Mouse (Mus musculus) thymus, postnatal 14 days (tissue): ENCODE measurements around the gene Olfr1512.
"Not testable (repeated sequence)": the region's sequence is repeated elsewhere in the genome, so short reads cannot be mapped to it uniquely, and the experiment has no call there.

Experiments
- DNase-seq: peaks from one replicate; pipeline ENCODE4 v3.0.0; 2021

Olfr1512 gene

GRCm38 (mm10) chr14:52379068-52379467 lies at the start of gene Olfr1512:
Gene Olfr1512, minus strand, starts transcription at chr14:52379168.
- DNase-seq: no peak

DNA sequence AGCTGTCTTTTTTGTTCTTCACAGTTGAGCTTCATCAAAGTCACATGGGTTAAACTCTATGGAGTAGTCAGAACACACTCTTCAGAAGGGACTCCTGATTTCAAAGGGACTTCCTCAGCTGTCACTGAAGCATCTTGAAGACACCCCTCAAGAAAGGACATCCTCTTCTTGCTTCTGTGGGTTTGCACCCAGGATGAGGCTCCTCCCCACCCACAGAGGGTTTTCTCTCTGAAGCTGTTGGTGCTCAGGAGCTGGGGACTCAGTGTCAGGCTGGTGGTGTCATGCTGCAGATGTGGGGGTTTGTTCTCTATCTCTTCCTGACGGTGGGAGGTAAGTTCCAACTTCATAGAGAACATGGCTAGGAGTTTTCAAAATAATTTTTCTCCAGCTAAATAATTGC lies 48.7 kb upstream of the Olfr1512 start:
- DNase-seq: peak; percentile 85

- DNase-seq: no peak
These were observed 35.3 kb upstream of the Olfr1512 start, which contains the start of gene Olfr1510 for GRCm38 (mm10) chr14:52414273-52414672. Gene Olfr1510, minus strand, starts transcription at chr14:52414373.

DNA sequence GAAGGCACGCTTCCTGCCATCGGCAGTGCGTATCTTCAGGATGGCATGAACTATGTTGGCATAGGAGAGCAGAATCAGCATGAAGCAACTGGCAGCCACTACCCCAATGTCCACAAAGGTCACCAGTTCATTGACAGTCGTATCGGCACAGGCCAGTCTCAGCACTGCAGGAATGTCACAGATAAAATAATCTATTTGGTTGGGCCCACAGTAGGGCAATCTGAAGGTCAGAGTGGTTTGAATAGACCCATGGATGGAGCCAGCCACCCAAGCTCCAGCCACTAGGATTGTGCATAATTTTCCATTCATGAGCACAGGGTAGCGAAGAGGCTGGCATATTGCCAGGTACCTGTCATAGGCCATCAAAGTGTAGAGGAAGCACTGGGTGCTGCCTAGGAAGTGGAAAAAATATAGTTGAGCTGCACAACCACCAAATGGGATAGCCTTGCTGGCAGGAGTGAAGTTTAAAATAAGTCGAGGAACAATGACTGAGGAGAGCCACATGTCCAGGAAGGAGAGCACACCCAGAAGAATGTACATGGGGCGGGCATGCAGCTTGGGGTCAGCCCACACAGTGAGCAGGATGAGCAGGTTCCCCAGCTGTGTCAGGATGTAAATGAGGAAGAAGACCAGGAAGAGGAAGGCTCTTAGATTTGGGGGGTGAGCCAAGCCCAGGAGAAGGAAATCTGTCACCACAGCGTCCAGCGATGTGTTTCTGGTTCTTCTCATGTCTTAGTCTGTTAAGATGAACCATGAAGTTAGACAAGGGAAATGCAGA lies 31.4 kb upstream of the Olfr1512 start:
- not testable (repeated sequence) for DNase-seq

- DNase-seq: no peak
These were observed 18.3 kb upstream of the Olfr1512 start, which contains the start of gene Olfr1511 for GRCm38 (mm10) chr14:52397279-52397678. Gene Olfr1511, minus strand, starts transcription at chr14:52397379.

DNA sequence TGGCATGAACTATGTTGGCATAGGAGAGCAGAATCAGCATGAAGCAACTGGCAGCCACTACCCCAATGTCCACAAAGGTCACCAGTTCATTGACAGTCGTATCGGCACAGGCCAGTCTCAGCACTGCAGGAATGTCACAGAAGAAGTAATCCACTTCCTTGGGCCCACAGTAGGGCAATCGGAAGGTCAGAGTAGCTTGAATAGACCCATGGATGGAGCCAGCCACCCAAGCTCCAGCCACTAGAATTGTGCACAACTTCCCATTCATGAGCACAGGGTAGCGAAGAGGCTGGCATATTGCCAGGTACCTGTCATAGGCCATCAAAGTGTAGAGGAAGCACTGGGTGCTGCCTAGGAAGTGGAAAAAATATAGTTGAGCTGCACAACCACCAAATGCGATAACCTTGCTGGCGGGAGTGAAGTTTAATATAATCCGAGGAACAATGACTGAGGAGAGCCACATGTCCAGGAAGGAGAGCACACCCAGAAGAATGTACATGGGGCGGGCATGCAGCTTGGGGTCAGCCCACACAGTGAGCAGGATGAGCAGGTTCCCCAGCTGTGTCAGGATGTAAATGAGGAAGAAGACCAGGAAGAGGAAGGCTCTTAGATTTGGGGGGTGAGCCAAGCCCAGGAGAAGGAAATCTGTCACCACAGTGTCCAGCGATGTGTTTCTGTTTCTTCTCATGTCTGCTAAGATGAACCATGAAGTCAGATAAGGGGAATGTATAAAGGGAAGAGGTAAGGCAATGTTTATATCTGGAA lies 11.3 kb upstream of the Olfr1512 start:
- DNase-seq: not testable (repeated sequence)

- no peak for DNase-seq
These were observed 10.2 kb downstream of the Olfr1512 start for GRCm38 (mm10) chr14:52368741-52369140.

DNA sequence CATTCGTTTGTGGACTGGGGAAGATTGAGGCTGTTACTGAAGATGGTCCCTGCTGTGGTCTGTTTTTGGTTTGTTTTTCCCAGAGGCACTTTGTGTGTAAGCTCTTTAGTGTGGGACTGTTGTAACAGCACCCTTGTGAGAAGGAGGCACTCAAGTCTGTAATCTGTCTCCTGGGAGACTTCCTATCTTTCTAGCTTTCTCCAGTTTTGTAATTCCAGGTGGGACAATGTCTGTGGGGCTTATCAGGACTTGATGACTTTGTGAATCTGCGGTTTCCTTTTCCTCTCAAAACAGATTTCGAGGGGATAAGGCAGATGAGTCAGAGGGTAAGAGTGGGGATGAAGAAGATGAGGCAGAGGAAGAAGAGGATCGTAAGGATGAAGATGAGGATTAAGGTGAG lies 22.7 kb downstream of the Olfr1512 start, which contains the start of gene Olfr1513:
Gene Olfr1513, minus strand, starts transcription at position 101 of the 400 bp plus-strand sequence.
- no peak for DNase-seq

- DNase-seq: no peak
These were observed 39.5 kb downstream of the Olfr1512 start for GRCm38 (mm10) chr14:52339512-52339852.

DNA sequence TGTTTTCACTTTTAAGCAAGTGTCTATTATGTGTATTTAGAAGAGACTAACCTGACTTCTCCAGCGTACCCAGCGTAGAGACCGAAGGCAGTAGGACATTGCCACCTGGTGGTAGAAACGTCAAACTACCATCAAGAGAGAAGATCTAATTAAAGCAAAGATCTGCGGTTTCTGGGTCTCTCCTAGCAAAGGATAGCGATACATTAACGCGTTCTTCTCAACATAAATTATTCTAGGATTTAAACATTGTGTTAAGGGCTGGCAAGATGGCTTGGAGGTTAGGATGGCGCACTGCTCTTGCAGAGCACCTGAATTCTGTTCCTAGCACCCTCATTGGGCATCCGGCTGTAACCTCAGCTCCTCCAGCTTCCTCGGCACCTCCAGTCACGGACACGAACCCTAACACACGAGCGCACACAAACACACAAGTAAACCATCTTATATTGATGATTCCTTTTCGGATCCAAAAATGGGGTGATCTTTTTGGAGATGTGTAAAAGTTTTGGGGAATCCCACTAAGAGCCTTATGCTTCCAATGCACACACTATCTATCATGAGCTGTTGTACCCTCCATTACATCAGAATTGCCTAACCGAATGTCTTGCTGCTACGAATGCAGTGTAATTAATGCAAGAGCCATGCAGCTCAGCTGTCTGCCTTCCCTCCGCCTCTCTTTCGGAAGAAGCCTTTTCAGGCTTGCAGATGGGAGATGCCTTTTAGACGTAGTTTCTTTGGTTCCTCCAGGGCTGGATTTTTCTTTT lies 40.0 kb downstream of the Olfr1512 start:
- DNase-seq: peak; percentile 75

DNA sequence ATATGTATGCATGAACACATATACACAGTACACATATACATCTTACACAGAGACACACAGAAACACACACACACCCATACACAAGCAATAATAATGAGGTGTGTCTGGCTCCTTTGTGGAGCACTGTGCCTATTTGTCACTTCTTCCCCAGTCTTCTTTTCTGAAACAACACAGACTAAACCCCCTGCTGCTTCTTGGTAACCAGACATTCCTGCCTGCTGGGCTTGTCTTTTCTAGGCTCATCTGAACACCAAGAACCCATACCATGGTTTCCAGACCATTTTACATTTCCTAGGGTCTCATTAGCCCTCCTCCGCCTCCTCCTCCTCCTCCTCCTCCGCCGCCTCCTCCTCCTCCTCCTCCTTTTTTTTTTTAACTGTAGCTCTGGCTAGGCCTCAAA lies 46.8 kb downstream of the Olfr1512 start:
- DNase-seq: no peak

DNA sequence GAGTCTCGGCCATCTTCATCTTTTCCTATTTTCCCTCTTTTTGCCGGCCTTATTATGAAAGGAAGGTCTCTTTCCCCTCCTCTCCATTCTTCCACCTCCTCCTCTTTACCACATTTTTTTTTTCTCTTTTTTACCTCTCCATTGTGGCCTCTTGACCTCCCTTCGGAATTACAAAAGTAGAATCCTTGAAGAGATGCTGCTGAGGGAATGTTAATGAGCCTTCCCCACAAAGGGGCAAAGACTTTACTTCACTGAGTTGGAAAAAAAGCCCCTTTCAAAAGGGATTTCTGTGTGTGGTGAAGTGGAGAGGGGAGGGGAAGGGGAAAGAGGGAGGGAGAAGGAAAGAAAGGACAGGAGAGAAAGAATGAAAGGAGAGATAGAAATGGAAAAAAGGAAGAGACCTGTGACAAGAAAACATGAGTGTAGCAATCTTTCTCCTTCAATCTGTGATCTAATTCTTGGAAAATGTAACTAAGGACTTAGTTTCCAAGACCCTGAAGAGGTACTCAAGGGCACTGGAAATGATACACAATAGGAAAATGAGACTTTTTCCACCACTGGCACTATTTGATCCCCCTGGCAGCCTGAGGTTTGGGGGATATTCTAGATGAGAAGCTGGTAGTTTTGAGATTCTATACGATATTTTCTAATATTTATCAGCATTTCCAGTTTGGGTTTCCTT lies 47.8 kb downstream of the Olfr1512 start:
- no peak for DNase-seq

- no peak for DNase-seq
These were observed 50.8 kb downstream of the Olfr1512 start, which contains the start of gene Sall2 for GRCm38 (mm10) chr14:52327910-52328812. Gene Sall2, minus strand, starts transcription at chr14:52328762.

DNA sequence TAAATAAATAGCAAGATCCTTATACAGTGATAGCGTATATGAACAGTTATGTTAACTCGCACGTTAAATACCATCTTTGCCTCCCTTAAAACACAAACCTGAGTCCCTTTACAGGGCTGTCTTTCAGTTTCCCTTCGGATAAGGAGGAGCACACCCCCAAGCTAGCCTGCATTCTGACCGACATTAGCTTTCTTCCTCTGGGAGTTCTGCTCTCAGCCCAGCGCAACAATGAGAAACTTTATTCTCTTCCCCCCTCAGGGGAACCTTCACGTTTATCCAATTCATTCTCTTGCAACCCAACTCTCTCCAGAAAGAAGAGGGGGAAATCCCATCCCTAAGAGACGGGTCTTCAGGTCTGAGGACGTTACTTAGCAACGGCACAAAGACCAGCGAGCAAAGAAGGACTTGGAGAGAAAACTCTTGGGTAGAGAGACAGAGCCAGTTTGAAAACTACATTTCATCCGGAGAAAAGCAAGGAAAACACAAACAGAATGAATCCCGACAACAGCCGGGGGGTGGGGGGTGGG lies 51.5 kb downstream of the Olfr1512 start:
- no peak for DNase-seq

DNA sequence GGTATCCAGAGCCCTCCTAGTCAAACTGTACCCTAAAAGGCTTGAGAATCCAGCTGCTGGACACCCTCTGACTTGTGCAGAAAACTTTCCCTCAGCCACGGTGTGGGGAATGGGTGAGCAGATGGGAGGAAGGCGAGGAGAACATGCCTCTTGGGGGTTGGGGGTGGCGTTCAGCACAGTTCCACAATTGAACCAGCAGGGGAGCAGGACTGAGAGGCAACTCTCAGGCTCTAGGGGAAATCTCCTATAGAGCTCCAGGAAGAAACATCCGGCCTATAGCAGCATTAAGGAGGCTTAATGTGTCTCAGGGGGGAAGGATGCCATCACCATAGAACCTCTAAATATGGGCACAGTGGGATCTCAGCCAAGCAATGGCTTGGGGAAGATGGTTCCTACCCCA lies 53.1 kb downstream of the Olfr1512 start:
- no peak for DNase-seq
